Mouse (Mus musculus): Measurements from ENCODE around the gene Cox5a. TPM values are rescaled to one million over a fixed set of nuclear protein-coding genes. Genes with fewer than 3 reads are reported as not detected.

Cox5a gene
- 100 to 1,000 TPM; 345 to 380 (median 364) TPM for total RNA-seq (2022)

- DNase-seq (ENCODE audit: low spot score in 2 of 2), result peak; percentile 86 to 94
Measured at GRCm38 (mm10) chr9:57521056-57521911, at the start of gene Cox5a. Gene Cox5a (plus strand): TSS chr9:57521274.

- peak; percentile 82 to 86 for DNase-seq (ENCODE audit: low spot score in 2 of 2)
Measured at GRCm38 (mm10) chr9:57485774-57486173, 35.3 kb upstream of the Cox5a start.

- DNase-seq (ENCODE audit: low spot score in 2 of 2), result no peak
Measured at GRCm38 (mm10) chr9:57487807-57488206, 33.3 kb upstream of the Cox5a start.

GRCm38 (mm10) chr9:57493532-57493931 lies 27.5 kb upstream of the Cox5a start:
- no peak for DNase-seq (ENCODE audit: low spot score in 2 of 2)

GRCm38 (mm10) chr9:57494970-57495369 lies 26.1 kb upstream of the Cox5a start:
- no peak for DNase-seq (ENCODE audit: low spot score in 2 of 2)

- no peak for DNase-seq (ENCODE audit: low spot score in 2 of 2)
Measured at GRCm38 (mm10) chr9:57497236-57497635, 23.8 kb upstream of the Cox5a start.

- no peak for DNase-seq (ENCODE audit: low spot score in 2 of 2)
Measured at GRCm38 (mm10) chr9:57498536-57498935, 22.5 kb upstream of the Cox5a start.

- no peak for DNase-seq (ENCODE audit: low spot score in 2 of 2)
Measured at GRCm38 (mm10) chr9:57501452-57501851, 19.6 kb upstream of the Cox5a start.

- DNase-seq (ENCODE audit: low spot score in 2 of 2), result no peak
Measured at GRCm38 (mm10) chr9:57501861-57502260, 19.2 kb upstream of the Cox5a start.

- DNase-seq (ENCODE audit: low spot score in 2 of 2), result no peak
Measured at GRCm38 (mm10) chr9:57502911-57503621, 18.0 kb upstream of the Cox5a start.

- DNase-seq (ENCODE audit: low spot score in 2 of 2), result peak in 1 of 2 experiments; percentile 22
Measured at GRCm38 (mm10) chr9:57503622-57504380, 17.3 kb upstream of the Cox5a start, which contains the start of gene Rpp25. Gene Rpp25 (plus strand): TSS chr9:57504026.

- peak in 1 of 2 experiments; percentile 25 for DNase-seq (ENCODE audit: low spot score in 2 of 2)
Measured at GRCm38 (mm10) chr9:57504381-57504700, 16.7 kb upstream of the Cox5a start.

GRCm38 (mm10) chr9:57504891-57505290 lies 16.2 kb upstream of the Cox5a start:
- DNase-seq (ENCODE audit: low spot score in 2 of 2), result no peak

- peak in 1 of 2 experiments; percentile 33 for DNase-seq (ENCODE audit: low spot score in 2 of 2)
Measured at GRCm38 (mm10) chr9:57505700-57506099, 15.4 kb upstream of the Cox5a start.

GRCm38 (mm10) chr9:57510577-57510976 lies 10.5 kb upstream of the Cox5a start:
- DNase-seq (ENCODE audit: low spot score in 2 of 2), result no peak

- DNase-seq (ENCODE audit: low spot score in 2 of 2), result peak in 1 of 2 experiments; percentile 64
Measured at GRCm38 (mm10) chr9:57517113-57517512, 4.0 kb upstream of the Cox5a start.

- no peak for DNase-seq (ENCODE audit: low spot score in 2 of 2)
Measured at GRCm38 (mm10) chr9:57520375-57521055, 559 bp upstream of the Cox5a start.

- DNase-seq (ENCODE audit: low spot score in 2 of 2), result no peak
Measured at GRCm38 (mm10) chr9:57522114-57522860, 1.2 kb downstream of the Cox5a start.

- DNase-seq (ENCODE audit: low spot score in 2 of 2), result no peak
Measured at GRCm38 (mm10) chr9:57522861-57523246, 1.8 kb downstream of the Cox5a start.

GRCm38 (mm10) chr9:57523754-57524153 lies 2.7 kb downstream of the Cox5a start:
- no peak for DNase-seq (ENCODE audit: low spot score in 2 of 2)

Measured in layer of hippocampus, adult 8-10 months (tissue).